Mouse (Mus musculus) T-cell, adult 2 months (primary cell): ENCODE results near the gene Meaf6.

Experiments
- DNase-seq: peaks from one replicate; pipeline ENCODE4 v3.0.0; 2022; ENCODE audit warnings: low spot score

Meaf6 gene

DNA sequence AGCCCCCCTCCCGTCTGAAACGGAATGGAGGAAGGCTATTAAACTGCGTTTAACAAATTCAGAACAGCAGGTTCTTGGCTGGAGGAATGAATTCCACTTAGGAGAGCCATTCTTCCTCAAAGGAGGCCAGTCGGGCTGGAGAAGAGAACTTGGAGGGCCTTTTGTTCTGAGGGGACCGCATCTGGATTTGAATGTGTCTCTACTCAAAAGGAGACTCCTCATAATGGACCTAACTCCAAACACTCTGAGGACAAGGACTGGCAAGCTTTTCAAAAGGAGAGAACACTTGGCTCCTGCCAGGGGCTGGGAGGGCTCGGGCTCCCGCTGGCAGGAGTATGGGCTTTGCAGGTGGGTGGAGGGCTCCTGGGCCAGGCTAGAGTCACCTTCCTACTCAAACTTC, 59.7 kb downstream of the Meaf6 start:
- DNase-seq, result no peak

DNA sequence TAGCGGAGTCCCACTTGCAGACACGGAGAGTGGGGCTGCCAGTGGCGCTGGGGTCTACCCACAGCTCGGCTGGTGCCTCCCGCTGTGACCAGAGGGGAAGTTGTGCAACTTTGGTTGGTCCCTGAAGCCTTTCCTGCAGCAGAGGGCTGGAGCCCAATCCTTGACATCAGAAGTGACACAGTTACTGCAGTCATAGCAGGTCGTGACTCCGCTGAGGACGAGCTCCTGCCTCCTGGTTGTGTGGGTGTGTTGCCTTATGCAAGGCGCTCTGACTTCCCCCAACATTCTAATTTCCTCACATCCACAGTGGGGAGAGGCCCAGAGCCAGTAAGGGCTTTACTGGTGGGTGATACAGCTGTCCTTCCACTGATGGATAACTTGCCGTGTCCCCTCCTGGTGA, 60.3 kb downstream of the Meaf6 start:
- no peak for DNase-seq

GRCm38 (mm10) chr4:125147970-125148369, 63.0 kb downstream of the Meaf6 start:
- DNase-seq, result no peak

- no peak for DNase-seq
Observed at GRCm38 (mm10) chr4:125149460-125149859, 64.5 kb downstream of the Meaf6 start.

DNA sequence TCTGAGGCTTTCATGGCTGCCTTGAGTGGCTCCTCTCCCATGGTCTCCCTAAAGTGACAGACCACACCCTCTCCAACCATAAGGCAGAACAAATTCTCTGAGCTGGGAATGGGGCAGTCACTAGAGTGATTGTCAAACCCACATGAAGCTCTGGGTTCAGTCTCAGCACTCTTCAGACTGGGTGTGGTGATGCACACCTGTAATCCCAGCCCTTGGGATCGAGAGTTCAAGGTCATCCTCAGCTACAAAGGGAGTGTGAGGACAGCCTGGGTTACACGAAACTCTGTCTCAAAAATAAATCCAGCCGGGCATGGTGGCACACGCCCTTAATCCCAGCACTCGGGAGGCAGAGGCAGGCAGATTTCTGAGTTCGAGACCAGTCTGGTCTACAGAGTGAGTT, 67.5 kb downstream of the Meaf6 start:
- no peak for DNase-seq

DNA sequence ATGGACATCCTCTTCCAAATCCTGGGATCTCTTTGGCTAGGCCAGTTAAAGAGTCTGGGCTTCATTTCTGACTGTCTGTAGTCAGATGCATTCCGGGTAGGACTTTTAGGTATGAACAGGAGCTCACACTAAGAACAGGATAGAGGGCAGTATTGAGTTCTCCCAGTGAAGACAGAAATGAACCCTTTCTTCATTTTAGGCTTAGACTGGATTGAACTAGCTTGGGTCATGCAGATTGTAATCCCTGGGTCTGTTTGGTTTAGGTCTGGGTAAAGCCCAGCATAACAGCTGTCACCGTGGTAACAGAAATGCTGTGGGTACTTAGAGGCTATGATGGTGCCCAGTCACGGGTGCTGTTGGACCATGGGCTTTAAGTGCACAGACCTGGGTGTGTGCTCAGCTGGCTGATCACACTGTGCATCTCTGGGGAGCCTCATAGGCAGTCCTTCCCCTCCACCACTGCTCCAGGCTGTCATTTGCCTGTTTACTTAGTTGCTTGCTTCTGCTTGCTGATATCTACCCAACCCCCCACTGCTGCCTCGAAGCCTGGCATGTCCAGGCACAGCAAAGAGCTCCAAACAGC, 68.8 kb downstream of the Meaf6 start:
- no peak for DNase-seq

DNA sequence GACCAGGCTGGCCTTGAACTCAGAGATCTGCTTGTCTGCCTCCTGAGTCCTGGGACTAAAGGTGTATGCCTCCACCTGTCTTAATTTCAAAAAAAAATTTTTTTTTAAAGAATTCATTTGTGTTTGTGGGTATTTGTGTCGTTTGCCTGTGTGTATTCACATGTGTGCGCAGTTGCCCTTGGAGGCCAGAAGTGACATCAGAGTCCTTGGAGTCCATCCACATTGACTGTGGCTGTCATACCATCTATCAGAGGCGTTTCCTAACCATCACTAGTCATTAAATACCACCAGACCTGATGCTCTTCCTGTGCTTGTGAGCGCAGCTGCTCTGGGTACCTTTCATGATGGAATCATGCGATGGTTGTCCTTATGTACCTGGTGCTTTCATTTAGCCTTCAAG, 70.7 kb downstream of the Meaf6 start:
- no peak for DNase-seq

GRCm38 (mm10) chr4:125157322-125157721, 72.4 kb downstream of the Meaf6 start:
- no peak for DNase-seq

DNA sequence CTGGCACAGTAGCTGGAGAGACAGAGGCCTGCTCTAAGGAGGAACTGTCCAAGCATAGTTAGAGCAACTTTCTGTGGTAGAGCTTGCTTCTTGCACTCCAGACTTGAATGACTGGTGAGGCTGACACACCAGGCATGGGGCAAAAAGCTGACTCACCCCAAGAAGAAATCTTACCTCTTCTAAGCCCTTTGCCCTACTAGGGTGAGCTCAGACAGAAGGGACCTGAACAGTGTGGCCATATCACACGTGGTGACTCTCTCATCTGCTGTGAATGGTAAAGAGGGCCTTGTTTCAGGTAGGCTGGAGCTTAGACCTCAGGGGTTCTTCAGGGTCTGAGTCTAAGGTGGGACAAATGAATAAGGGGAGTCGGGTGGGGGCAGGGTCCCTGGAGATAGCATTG, 73.1 kb downstream of the Meaf6 start:
- DNase-seq, result no peak

DNA sequence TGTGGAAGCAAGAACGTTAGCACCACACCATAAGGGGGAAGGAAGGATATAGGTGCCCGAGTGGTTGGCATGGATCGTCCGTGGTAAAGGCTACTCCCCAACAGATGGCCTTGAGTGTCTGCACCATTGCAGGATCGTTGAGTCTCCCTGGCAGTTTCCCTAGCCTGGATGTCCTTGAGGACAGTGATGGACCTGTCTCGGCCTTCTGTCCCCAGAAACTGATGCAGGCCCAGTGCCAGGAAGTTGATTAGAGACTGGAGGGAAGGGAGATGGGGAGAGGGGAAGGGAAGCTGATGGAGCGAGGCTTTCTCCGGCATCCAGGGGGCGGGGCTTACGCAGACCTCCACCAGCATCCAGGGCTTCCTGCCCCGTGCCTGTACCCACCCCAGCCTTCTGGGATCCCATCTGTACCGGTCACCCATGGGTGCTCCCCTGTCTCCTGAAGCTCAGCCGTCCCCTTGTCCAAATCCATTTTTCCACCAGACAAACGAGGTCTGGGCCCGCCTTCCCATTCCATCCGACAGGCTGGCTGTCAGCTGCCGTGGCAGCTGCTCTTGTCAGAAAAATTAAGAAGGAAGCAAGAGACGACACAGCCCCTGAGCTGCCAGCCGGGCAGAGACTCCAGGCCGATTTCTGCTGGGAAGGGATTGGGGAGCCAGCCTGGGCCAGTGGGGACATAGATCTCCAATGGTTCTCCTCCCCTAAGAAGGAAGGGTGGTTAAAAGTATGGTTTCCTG, 73.8 kb downstream of the Meaf6 start:
- no peak for DNase-seq

GRCm38 (mm10) chr4:125160320-125160950, 75.5 kb downstream of the Meaf6 start:
- DNase-seq, result peak; percentile 76

DNA sequence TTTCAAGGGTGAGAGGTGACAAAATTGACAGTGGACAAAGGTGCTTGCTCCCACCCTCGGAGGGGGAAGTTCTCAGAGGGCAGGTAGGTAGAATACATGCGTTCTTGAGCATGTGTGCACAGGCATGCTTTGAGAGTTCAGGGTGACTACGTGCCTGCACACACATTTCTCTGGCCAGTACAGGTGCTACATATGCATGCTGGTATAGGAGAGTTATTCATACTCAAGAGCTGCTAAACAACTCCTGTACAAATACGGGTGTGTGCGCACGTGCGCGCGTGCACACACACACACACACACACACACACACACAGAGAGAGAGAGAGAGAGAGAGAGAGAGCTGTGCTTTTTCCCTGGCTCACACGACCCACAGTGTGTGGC, 76.0 kb downstream of the Meaf6 start:
- DNase-seq, result no peak

- no peak for DNase-seq
Observed at GRCm38 (mm10) chr4:125161392-125161791, 76.5 kb downstream of the Meaf6 start.

- DNase-seq, result no peak
Observed at GRCm38 (mm10) chr4:125162701-125163100, 77.8 kb downstream of the Meaf6 start.
